Mouse (Mus musculus) liver, adult 2 months (tissue): ENCODE results near the gene Ost4. TPM values are rescaled to one million over a fixed set of nuclear protein-coding genes. Genes with fewer than 3 reads are reported as not detected.

ENCODE experiments used
- DNase-seq: peaks from one replicate; pipeline ENCODE4 v3.0.0-alpha.2; 2011; ENCODE audit warnings: low read depth, low spot score; ENCODE audit errors: extremely low read depth
- H3K27ac ChIP-seq: fragments of 200-500 bp; replicated peaks from 2 replicates; pipeline ENCODE4 v1.5.1; 2012; ENCODE audit warnings: low read depth, mild to moderate bottlenecking, control low read depth, inconsistent platforms, low read length; ENCODE audit not compliant: insufficient read depth
- H3K27me3 ChIP-seq: fragments of 200-500 bp; 2 replicates; pipeline ENCODE4 v1.6.1; 2012; ENCODE audit warnings: mild to moderate bottlenecking, moderate library complexity, low read length, inconsistent platforms; ENCODE audit not compliant: control insufficient read depth, insufficient read depth
- H3K36me3 ChIP-seq: fragments of 200-500 bp; 2 replicates; pipeline ENCODE4 v1.6.1; 2012; ENCODE audit warnings: low read length, inconsistent platforms; ENCODE audit not compliant: control insufficient read depth, insufficient read depth
- H3K4me1 ChIP-seq: fragments of 200-500 bp; 2 replicates; pipeline ENCODE4 v1.6.1; 2011; ENCODE audit warnings: low read length; ENCODE audit not compliant: control insufficient read depth, insufficient read depth
- H3K4me3 ChIP-seq: fragments of 200-500 bp; 2 replicates; pipeline ENCODE4 v1.5.1; 2011; ENCODE audit warnings: low read depth, mild to moderate bottlenecking, control low read depth, low read length, moderate library complexity; ENCODE audit not compliant: insufficient read depth
- H3K79me2 ChIP-seq: fragments of 200-500 bp; 2 replicates; pipeline ENCODE4 v1.6.1; 2012; ENCODE audit warnings: inconsistent platforms, mild to moderate bottlenecking, low read length, moderate library complexity; ENCODE audit not compliant: control insufficient read depth, insufficient read depth
- H3K9ac ChIP-seq: fragments of 200-500 bp; 2 replicates; pipeline ENCODE4 v1.6.1; 2012; ENCODE audit warnings: low read depth, mild to moderate bottlenecking, control low read depth, inconsistent platforms, low read length
- CTCF ChIP-seq: fragments of 200-500 bp; IDR thresholded peaks from 2 replicates; pipeline ENCODE4 v1.5.1; 2011; ENCODE audit warnings: low read depth, low read length, control low read depth
- POLR2A ChIP-seq: fragments of 200-500 bp; IDR thresholded peaks from 2 replicates; pipeline ENCODE4 v1.6.1; 2011; ENCODE audit warnings: low read length, control low read depth; ENCODE audit not compliant: insufficient read depth; ENCODE audit errors: extremely low read depth
- WGBS: fragments of 180-500 bp; shearing (Covaris S2); methylation state at CpG from one replicate; pipeline ENCODE4 v1.1.7; 2018; 5-methylcytosine and 5-hydroxymethylcytosine counted together
- polyA plus RNA-seq: library from polyadenylated mRNA; depleted of rRNA; stranded (reverse); fragments of >200 nt; gene quantifications from 2 replicates; pipeline ENCODE4 v1.2.3, GENCODE M21; 2012; rRNA removed
- total RNA-seq: library from RNA; depleted of rRNA; stranded (reverse); fragments of >200 nt; gene quantifications from 2 replicates; pipeline ENCODE4 v1.2.3, GENCODE M21; 2014; rRNA removed

Gene Ost4
- total and polyA plus RNA-seq, 2 experiments: 76.2 to 167 TPM

DNA sequence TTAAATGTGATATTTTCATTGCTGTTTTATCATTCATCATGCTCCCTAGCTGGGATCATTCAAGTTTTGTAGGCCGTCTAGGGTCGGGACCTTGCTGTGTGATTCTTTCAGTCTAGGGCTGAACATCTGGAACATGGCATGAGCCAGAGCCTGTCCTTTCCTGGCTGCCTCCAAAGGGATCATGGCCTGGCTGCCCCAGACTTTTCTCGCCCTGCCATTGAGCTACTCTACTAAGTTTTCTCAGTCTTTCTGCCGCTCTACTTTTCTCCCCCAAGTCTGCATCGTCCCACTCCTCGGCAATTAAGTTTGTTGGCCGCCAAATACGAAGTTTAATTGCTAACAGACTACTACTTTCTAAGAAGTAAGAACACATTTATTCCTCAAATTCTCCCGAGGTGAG is 38.6 kb downstream of the Ost4 start:
- 16% methylated on average over 9 of the region's 9 CpGs for WGBS
- Histone ChIP-seq H3K79me2 (peaks cover 6% of the 10 kb centered on the region; the same call in 1 of the 2 replicates), H3K36me3 (peaks cover 23% of the 10 kb centered on the region), H3K4me1 (peaks cover 4% of the 10 kb centered on the region; the same call in 1 of the 2 replicates), H3K9ac (peak overlapping the region; percentile 17; the same call in 1 of the 2 replicates), H3K4me3 (peak overlapping the region; percentile 80; the same call in 1 of the 2 replicates), H3K27ac (peak overlapping the region; percentile 25), H3K27me3 (no peaks in the 10 kb centered on the region)
- peak; percentile 41 for DNase-seq
- no peak for TF ChIP-seq POLR2A
- no peak for TF ChIP-seq CTCF

- WGBS: 98% methylated on average over 3 of the region's 3 CpGs
- Histone ChIP-seq H3K27me3 (no peaks in the 10 kb centered on the region), H3K9ac (no peak within 1 kb of the TSS), H3K4me3 (no peak within 1 kb of the TSS), H3K79me2 (peaks cover 6% of the 10 kb centered on the region; the same call in 1 of the 2 replicates), H3K36me3 (peaks cover 14% of the 10 kb centered on the region; the same call in 1 of the 2 replicates), H3K4me1 (peaks cover 4% of the 10 kb centered on the region; the same call in 1 of the 2 replicates), H3K27ac (no peak within 1 kb of the TSS; the same call in 1 of the 2 replicates)
- TF ChIP-seq POLR2A: no peak
- no peak for TF ChIP-seq CTCF
- DNase-seq: no peak
Measured at GRCm38 (mm10) chr5:30867712-30868111, 39.9 kb downstream of the Ost4 start, which contains the start of gene Tmem214. Gene Tmem214 (plus strand): TSS chr5:30868012.

DNA sequence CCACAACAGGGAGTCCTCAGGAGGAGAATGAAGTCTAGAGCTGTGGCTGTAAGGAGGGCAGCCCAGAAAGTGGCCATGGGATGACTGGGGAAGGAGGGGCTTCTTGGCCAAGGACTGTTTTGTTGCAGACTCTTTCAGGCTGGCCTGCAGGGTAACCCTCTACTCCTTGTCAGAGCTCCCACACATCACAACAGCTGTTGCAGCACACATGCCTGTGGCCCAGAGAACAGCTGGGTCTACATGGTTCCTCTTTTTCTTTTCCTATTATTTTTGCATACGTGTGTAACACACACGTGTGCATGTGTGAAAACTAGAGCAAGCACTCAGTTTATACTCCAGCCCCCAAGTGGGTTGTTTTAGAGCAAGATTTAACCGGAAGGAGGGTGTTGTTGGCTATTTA is 40.7 kb downstream of the Ost4 start:
- peaks cover 4% of the 10 kb centered on the region; the same call in 1 of the 2 replicates for H3K4me1 ChIP-seq
- H3K79me2 ChIP-seq: peaks cover 6% of the 10 kb centered on the region; the same call in 1 of the 2 replicates
- TF ChIP-seq CTCF: no peak
- no peak for TF ChIP-seq POLR2A
- no peak overlapping the region for H3K27ac ChIP-seq
- DNase-seq: no peak
- H3K27me3 ChIP-seq: no peaks in the 10 kb centered on the region
- WGBS: 91% methylated on average over 3 of the region's 3 CpGs
- no peak overlapping the region for H3K9ac ChIP-seq
- peaks cover 16% of the 10 kb centered on the region for H3K36me3 ChIP-seq
- H3K4me3 ChIP-seq: no peak overlapping the region

- TF ChIP-seq POLR2A: no peak
- TF ChIP-seq CTCF: no peak
- Histone ChIP-seq H3K79me2 (no peaks in the 10 kb centered on the region), H3K9ac (no peak overlapping the region), H3K27ac (no peak overlapping the region), H3K4me1 (no peaks in the 10 kb centered on the region), H3K36me3 (peaks cover 11% of the 10 kb centered on the region), H3K27me3 (no peaks in the 10 kb centered on the region), H3K4me3 (no peak overlapping the region)
- 77% methylated on average over 15 of the region's 15 CpGs for WGBS
- DNase-seq: no peak
Measured at GRCm38 (mm10) chr5:30864322-30864721, 43.3 kb downstream of the Ost4 start.

- H3K79me2 ChIP-seq: no peaks in the 10 kb centered on the region
- H3K27ac ChIP-seq: no peak overlapping the region
- H3K36me3 ChIP-seq: peaks cover 11% of the 10 kb centered on the region
- no peaks in the 10 kb centered on the region for H3K4me1 ChIP-seq
- no peaks in the 10 kb centered on the region for H3K27me3 ChIP-seq
- TF ChIP-seq POLR2A: no peak
- 0 out of 2 replicates have a peak, but pooled peaks have one; percentile 12 for TF ChIP-seq CTCF
- no peak for DNase-seq
- WGBS: 80% methylated on average over 4 of the region's 4 CpGs
- H3K4me3 ChIP-seq: no peak overlapping the region
- no peak overlapping the region for H3K9ac ChIP-seq
Measured at GRCm38 (mm10) chr5:30863852-30864251, 43.7 kb downstream of the Ost4 start.

DNA sequence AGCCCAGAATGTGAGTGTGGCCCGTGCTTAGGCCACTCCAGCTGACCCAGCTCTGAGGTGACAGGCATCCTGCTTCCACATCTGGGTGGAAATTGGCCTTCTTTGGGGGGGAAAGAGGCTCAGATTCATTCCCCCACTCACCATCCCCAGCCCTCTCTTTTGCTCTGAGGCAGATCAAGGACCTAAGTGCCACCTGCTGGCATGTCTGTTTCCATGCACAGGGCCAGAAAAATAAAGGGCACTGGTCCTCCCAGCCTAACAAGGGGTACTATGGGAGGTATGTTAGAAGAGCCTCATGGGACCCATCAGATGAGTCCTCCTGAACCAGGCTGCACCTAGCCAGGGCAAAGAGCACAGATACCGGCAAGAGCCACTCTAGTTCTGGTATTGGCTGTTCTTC is 51.5 kb downstream of the Ost4 start:
- Histone ChIP-seq H3K36me3 (no peaks in the 10 kb centered on the region), H3K4me1 (peaks cover 4% of the 10 kb centered on the region), H3K27me3 (no peaks in the 10 kb centered on the region), H3K9ac (no peak overlapping the region), H3K27ac (no peak overlapping the region), H3K79me2 (no peaks in the 10 kb centered on the region; the same call in 1 of the 2 replicates), H3K4me3 (no peak overlapping the region)
- WGBS: 74% methylated on average over 2 of the region's 2 CpGs
- TF ChIP-seq POLR2A: no peak
- TF ChIP-seq CTCF: 0 out of 2 replicates have a peak, but pooled peaks have one; percentile 2
- DNase-seq: no peak

Other genes with a start within 250 kb of the Ost4 start
- gene Cenpa, start 241.0 kb downstream of the Ost4 start, total RNA-seq: 5.3 and 6.8 TPM in 2 replicates
- gene Cenpa, start 241.0 kb downstream of the Ost4 start, polyA plus RNA-seq: 5.7 and 8.0 TPM in 2 replicates
- gene Dpysl5, start 196.2 kb downstream of the Ost4 start, total RNA-seq: not detected in 2 replicates
- gene Dpysl5, start 196.2 kb downstream of the Ost4 start, polyA plus RNA-seq: 0.06 TPM in 2 replicates
- gene Mapre3, start 93.1 kb downstream of the Ost4 start, total RNA-seq: 5.7 and 9.1 TPM in 2 replicates
- gene Mapre3, start 93.1 kb downstream of the Ost4 start, polyA plus RNA-seq: 33.1 and 48.5 TPM in 2 replicates
- gene Tmem214, start 39.8 kb downstream of the Ost4 start, total RNA-seq: 27.9 and 35.1 TPM in 2 replicates
- gene Tmem214, start 39.8 kb downstream of the Ost4 start, polyA plus RNA-seq: 62.4 and 89.2 TPM in 2 replicates
- 2.7 and 4.6 TPM in 2 replicates for gene Agbl5, start 19.1 kb downstream of the Ost4 start, total RNA-seq
- gene Agbl5, start 19.1 kb downstream of the Ost4 start, polyA plus RNA-seq: 4.3 and 7.5 TPM in 2 replicates
- gene Emilin1, start 5.6 kb upstream of the Ost4 start, total RNA-seq: 17.6 and 17.8 TPM in 2 replicates
- gene Emilin1, start 5.6 kb upstream of the Ost4 start, polyA plus RNA-seq: 27.8 and 31.5 TPM in 2 replicates
- 288 and 405 TPM in 2 replicates for gene Khk, start 13.6 kb upstream of the Ost4 start, total RNA-seq
- gene Khk, start 13.6 kb upstream of the Ost4 start, polyA plus RNA-seq: 650 and 735 TPM in 2 replicates
- gene Cgref1, start 37.8 kb upstream of the Ost4 start, total RNA-seq: 0.60 and 0.74 TPM in 2 replicates
- 0.28 and 0.34 TPM in 2 replicates for gene Cgref1, start 37.8 kb upstream of the Ost4 start, polyA plus RNA-seq
- 62.0 and 91.0 TPM in 2 replicates for gene Preb, start 52.6 kb upstream of the Ost4 start, total RNA-seq
- gene Preb, start 52.6 kb upstream of the Ost4 start, polyA plus RNA-seq: 279 and 433 TPM in 2 replicates
- under 0.01 and 0.07 TPM in 2 replicates for gene Tcf23, start 60.9 kb upstream of the Ost4 start, total RNA-seq
- gene Tcf23, start 60.9 kb upstream of the Ost4 start, polyA plus RNA-seq: 0.06 TPM in 1 of 2 replicates, not detected in the other
- gene Atraid, start 140.5 kb upstream of the Ost4 start, total RNA-seq: 172 and 185 TPM in 2 replicates
- gene Atraid, start 140.5 kb upstream of the Ost4 start, polyA plus RNA-seq: 160 TPM in 2 replicates
- 6.1 and 6.7 TPM in 2 replicates for gene Slc5a6, start 141.1 kb upstream of the Ost4 start, total RNA-seq
- gene Slc5a6, start 141.1 kb upstream of the Ost4 start, polyA plus RNA-seq: 15.5 and 16.2 TPM in 2 replicates
- gene Cad, start 147.0 kb upstream of the Ost4 start, total RNA-seq: 10.7 and 11.8 TPM in 2 replicates
- 8.4 and 12.7 TPM in 2 replicates for gene Cad, start 147.0 kb upstream of the Ost4 start, polyA plus RNA-seq
- not detected in 2 replicates for gene Dnajc5g, start 198.5 kb upstream of the Ost4 start, total RNA-seq
- not detected in 2 replicates for gene Dnajc5g, start 198.5 kb upstream of the Ost4 start, polyA plus RNA-seq
- 0.37 and 0.60 TPM in 2 replicates for gene Slc30a3, start 200.4 kb upstream of the Ost4 start, total RNA-seq
- gene Slc30a3, start 200.4 kb upstream of the Ost4 start, polyA plus RNA-seq: 0.37 and 0.97 TPM in 2 replicates
- 0.28 TPM in 1 of 2 replicates, not detected in the other for gene Trim54, start 208.9 kb upstream of the Ost4 start, total RNA-seq
- gene Trim54, start 208.9 kb upstream of the Ost4 start, polyA plus RNA-seq: not detected in 2 replicates
- not detected in 2 replicates for gene Ucn, start 231.0 kb upstream of the Ost4 start, total RNA-seq
- gene Ucn, start 231.0 kb upstream of the Ost4 start, polyA plus RNA-seq: not detected in 2 replicates
- 49.0 and 58.8 TPM in 2 replicates for gene Mpv17, start 246.5 kb upstream of the Ost4 start, total RNA-seq
- gene Mpv17, start 246.5 kb upstream of the Ost4 start, polyA plus RNA-seq: 88.8 and 92.3 TPM in 2 replicates